Mouse (Mus musculus): ENCODE measurements around the gene Snx13. TPM values are rescaled to one million over a fixed set of nuclear protein-coding genes. Genes with fewer than 3 reads are reported as not detected.

Snx13 gene
- polyA plus RNA-seq, 1 experiment from 2014 or later: 21.6 TPM

DNA sequence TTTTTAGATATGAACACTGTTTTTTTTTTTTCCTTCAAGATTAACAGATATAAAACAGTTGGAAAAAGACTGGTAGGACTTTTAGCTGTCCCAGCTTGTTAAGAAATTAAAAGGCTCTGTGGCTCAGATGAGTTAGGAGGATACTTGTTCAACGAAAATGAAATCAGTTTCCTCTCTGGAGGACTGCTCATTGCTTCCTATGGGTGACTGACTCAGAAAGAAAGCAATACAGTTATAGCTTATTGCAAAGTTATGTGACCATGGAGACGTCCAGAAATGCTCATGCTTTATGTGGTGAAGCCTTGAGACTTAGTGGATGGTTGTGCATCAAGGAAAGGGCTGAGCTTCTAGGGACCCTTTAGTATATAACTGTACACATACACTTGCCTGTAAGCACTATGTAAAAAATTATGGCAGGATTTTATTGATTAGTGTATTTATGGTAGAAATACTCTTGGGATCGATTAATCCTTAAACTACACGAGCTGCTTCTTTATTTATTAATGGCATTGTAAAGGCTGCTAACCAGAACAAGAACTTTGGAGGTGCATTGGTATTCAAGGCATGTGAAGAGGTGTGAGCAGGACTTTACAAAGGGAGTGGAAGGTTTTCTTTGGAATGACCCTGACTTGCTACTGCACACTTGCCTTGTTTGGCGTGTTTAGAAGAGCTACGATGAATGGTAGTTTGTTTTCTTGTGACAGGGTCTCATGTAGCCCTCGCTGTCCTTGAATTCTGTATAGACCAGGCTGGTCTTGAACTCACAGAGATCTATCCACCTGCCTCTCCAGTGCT, 4.2 kb downstream of the Snx13 start:
- Histone ChIP-seq H3K4me2 (replicated peaks; ENCODE audit: low read depth) (no peak overlapping the region; the same call in 1 of the 2 replicates), H3K36me3 (ENCODE audit: control insufficient read depth, insufficient read depth) (no peaks in the 10 kb centered on the region), H3K4me3 (ENCODE audit: low read depth, low read length) (no peak overlapping the region), H3K27me3 (replicated peaks; ENCODE audit: control insufficient read depth, insufficient read depth, low read length) (no peaks in the 10 kb centered on the region), H3K9me3 (ENCODE audit: control insufficient read depth) (no peaks in the 10 kb centered on the region), H3K27ac (ENCODE audit: low read depth, low read length) (no peak overlapping the region), H3K9ac (ENCODE audit: low read depth, low read length) (no peak overlapping the region), H3K4me1 (replicated peaks; ENCODE audit: control insufficient read depth, insufficient read depth, low read length) (no peaks in the 10 kb centered on the region; the same call in 1 of the 2 replicates)
- 55% methylated on average over 7 of the region's 7 CpGs for WGBS
- ATAC-seq: no peak
- no peak for TF ChIP-seq CTCF (IDR thresholded peaks at IDR 0.05; ENCODE audit: low read depth)

DNA sequence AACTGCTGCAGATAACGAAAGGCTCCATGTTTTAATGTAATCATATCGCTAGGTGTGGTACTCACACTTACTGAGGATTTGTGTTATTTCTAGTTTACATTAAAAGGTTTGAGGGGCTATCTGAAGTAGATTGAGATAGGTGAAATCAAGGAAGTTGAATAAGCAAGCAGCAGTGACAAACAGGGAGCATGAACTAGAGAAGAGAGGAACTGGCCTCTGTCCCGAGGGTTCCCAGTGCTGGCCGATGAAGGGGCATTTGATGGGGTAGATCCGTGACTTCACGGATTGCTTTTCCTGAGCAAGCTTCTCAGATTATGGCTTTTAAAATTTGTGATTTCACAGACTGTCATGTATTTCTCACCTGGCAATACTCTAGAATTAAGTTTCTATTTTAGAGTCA, 7.4 kb downstream of the Snx13 start:
- Histone ChIP-seq H3K9ac (ENCODE audit: low read depth, low read length) (no peak overlapping the region), H3K36me3 (ENCODE audit: control insufficient read depth, insufficient read depth) (no peaks in the 10 kb centered on the region), H3K4me1 (replicated peaks; ENCODE audit: control insufficient read depth, insufficient read depth, low read length) (no peaks in the 10 kb centered on the region; the same call in 1 of the 2 replicates), H3K4me2 (replicated peaks; ENCODE audit: low read depth) (no peak overlapping the region), H3K27ac (ENCODE audit: low read depth, low read length) (no peak overlapping the region), H3K27me3 (replicated peaks; ENCODE audit: control insufficient read depth, insufficient read depth, low read length) (no peaks in the 10 kb centered on the region), H3K9me3 (ENCODE audit: control insufficient read depth) (no peaks in the 10 kb centered on the region), H3K4me3 (ENCODE audit: low read depth, low read length) (no peak overlapping the region)
- TF ChIP-seq CTCF (IDR thresholded peaks at IDR 0.05; ENCODE audit: low read depth): no peak
- no peak for ATAC-seq
- WGBS: 84% methylated on average over 6 of the region's 6 CpGs

DNA sequence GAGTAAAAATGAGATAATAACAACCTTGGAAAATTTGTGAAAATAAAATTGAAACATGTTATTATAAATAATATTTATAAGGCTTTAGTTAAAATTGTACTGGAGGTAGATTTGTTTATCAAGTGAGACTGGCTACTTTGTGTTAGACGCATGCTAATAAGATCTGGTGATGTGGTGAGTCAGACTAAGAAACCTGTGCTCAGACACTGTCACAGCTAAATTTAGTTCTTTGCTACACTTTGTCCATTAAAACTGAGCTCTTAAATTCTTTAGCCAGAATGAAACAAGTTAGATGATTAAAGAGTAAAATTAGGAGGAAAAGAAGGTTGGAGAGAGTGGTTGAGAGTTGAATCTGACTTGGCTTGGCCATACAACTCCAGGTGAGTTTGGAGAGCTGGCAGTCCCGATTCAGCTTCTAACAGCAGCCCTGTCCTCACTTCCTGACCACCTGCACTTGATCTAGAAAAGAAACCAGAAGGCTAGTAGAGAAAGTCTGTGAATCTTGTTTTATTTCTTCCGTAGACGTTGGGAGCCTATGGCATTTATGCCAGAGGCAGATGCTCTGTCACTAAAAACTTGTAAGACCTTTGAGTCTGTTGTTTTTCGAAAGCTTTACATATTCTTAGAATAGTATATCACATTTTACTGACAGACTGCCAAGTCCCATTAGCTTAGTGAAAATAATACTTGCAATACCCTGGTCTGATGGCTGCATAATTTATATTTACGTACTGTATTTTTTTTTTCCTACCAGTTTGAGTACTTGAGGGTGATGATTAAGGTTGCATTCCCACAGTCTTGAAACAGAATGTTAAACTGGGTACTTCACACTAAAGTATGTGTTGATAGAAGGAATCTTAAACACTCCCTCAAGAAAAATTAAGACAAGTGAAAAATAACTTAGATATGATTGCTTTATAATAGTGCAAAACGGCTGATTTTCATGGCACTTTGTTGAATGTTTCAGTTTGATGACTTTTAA, 8.4 kb downstream of the Snx13 start:
- no peak overlapping the region for H3K4me2 ChIP-seq (replicated peaks; ENCODE audit: low read depth)
- no peak overlapping the region for H3K27ac ChIP-seq (ENCODE audit: low read depth, low read length)
- no peak for TF ChIP-seq CTCF (IDR thresholded peaks at IDR 0.05; ENCODE audit: low read depth)
- no peak overlapping the region for H3K4me3 ChIP-seq (ENCODE audit: low read depth, low read length)
- WGBS: 73% methylated on average over 7 of the region's 7 CpGs
- no peaks in the 10 kb centered on the region for H3K36me3 ChIP-seq (ENCODE audit: control insufficient read depth, insufficient read depth)
- no peak overlapping the region for H3K9ac ChIP-seq (ENCODE audit: low read depth, low read length)
- H3K9me3 ChIP-seq (ENCODE audit: control insufficient read depth): no peaks in the 10 kb centered on the region
- H3K4me1 ChIP-seq (replicated peaks; ENCODE audit: control insufficient read depth, insufficient read depth, low read length): no peaks in the 10 kb centered on the region; the same call in 1 of the 2 replicates
- ATAC-seq: no peak
- H3K27me3 ChIP-seq (replicated peaks; ENCODE audit: control insufficient read depth, insufficient read depth, low read length): no peaks in the 10 kb centered on the region

DNA sequence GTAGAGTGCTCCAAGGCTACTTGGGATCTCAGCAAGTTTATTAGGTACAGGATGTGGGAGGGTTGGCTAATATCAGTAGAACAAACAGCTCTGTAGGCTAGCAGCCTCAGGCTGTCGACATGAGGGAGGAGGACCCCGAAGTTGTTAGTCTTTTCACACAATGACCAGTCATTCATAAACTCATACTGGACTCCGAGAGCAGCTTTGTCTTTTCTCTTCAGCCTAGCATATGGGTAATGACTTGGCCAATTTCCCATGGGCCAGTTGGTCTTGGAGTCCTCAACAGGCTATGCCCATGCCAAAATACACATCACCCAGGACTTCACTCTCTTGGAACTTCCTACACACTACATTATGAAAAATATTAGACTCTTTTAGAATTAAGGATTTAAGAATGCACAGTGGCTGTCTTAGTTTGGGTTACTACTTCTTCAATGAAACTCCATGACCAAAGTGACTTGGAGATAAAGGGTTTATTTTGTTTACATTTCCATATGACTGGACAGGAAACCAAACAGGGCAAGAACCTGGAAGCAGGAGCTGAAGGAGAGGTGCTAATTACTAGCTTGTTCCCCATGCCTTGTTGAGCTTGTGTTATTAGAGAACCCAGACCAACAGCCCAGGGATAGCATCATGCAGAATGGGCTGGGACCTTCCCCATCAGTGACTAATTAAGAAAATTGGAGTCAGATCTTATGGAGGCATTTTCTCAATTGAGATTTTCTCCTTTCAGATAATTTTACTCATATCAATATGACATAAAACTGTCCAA, 16.9 kb downstream of the Snx13 start:
- no peak overlapping the region for H3K9ac ChIP-seq (ENCODE audit: low read depth, low read length)
- no peak overlapping the region for H3K4me3 ChIP-seq (ENCODE audit: low read depth, low read length)
- H3K4me1 ChIP-seq (replicated peaks; ENCODE audit: control insufficient read depth, insufficient read depth, low read length): no peaks in the 10 kb centered on the region
- TF ChIP-seq CTCF (IDR thresholded peaks at IDR 0.05; ENCODE audit: low read depth): no peak
- H3K36me3 ChIP-seq (ENCODE audit: control insufficient read depth, insufficient read depth): no peaks in the 10 kb centered on the region
- WGBS: 67% methylated on average over 3 of the region's 3 CpGs
- H3K9me3 ChIP-seq (ENCODE audit: control insufficient read depth): no peaks in the 10 kb centered on the region
- H3K27ac ChIP-seq (ENCODE audit: low read depth, low read length): no peak overlapping the region
- H3K27me3 ChIP-seq (replicated peaks; ENCODE audit: control insufficient read depth, insufficient read depth, low read length): no peaks in the 10 kb centered on the region
- no peak for ATAC-seq
- H3K4me2 ChIP-seq (replicated peaks; ENCODE audit: low read depth): no peak overlapping the region

DNA sequence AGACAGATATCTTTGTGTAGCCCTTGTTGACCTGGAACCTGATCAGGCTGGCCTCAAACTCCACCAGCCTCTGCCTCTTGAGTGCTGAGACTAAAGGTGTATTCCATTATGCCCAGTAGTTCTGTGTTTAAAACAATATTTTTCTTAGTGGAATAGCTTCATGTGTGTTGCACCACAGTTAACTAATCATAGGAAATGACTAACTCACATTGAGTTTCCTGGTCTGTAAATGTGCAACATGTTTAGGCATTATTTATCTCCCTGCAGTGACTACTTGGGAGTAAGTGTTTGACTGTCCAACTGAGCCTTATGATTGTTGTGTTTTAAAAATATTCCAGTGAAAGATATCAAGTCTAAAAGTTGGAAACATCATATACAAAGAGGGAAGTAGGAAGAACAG, 20.6 kb downstream of the Snx13 start:
- H3K27me3 ChIP-seq (replicated peaks; ENCODE audit: control insufficient read depth, insufficient read depth, low read length): no peaks in the 10 kb centered on the region
- H3K36me3 ChIP-seq (ENCODE audit: control insufficient read depth, insufficient read depth): no peaks in the 10 kb centered on the region
- TF ChIP-seq CTCF (IDR thresholded peaks at IDR 0.05; ENCODE audit: low read depth): no peak
- no peak overlapping the region for H3K9ac ChIP-seq (ENCODE audit: low read depth, low read length)
- no peak overlapping the region for H3K4me2 ChIP-seq (replicated peaks; ENCODE audit: low read depth)
- no peak overlapping the region for H3K27ac ChIP-seq (ENCODE audit: low read depth, low read length)
- ATAC-seq: no peak
- no peaks in the 10 kb centered on the region for H3K4me1 ChIP-seq (replicated peaks; ENCODE audit: control insufficient read depth, insufficient read depth, low read length)
- H3K9me3 ChIP-seq (ENCODE audit: control insufficient read depth): no peaks in the 10 kb centered on the region
- H3K4me3 ChIP-seq (ENCODE audit: low read depth, low read length): no peak overlapping the region

DNA sequence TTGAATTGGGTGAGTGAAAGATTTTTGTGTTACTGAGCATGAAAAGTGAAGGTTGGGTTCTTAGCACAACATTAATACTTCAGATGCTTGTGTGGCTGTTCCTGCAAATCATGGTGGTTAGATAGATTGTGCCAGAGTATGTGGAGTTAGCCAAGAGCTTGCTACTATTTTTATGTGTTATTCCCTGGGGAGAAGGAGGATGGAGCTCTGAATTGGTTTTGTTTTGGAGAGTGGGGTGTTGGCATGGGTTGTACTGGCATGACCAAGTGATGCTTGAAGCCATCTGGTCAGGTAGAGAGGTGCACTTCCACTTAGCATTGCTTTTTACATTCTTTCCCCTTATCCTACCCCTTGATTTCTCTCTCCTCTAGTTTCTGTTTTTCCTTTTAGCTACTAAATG, 24.4 kb downstream of the Snx13 start:
- TF ChIP-seq CTCF (IDR thresholded peaks at IDR 0.05; ENCODE audit: low read depth): no peak

More for the DNA sequence above, 24.4 kb downstream of the Snx13 start:
- H3K36me3 ChIP-seq (ENCODE audit: control insufficient read depth, insufficient read depth): no peaks in the 10 kb centered on the region
- H3K4me2 ChIP-seq (replicated peaks; ENCODE audit: low read depth): no peak overlapping the region
- no peaks in the 10 kb centered on the region for H3K9me3 ChIP-seq (ENCODE audit: control insufficient read depth)
- no peaks in the 10 kb centered on the region for H3K4me1 ChIP-seq (replicated peaks; ENCODE audit: control insufficient read depth, insufficient read depth, low read length)
- ATAC-seq: no peak
- no peak overlapping the region for H3K27ac ChIP-seq (ENCODE audit: low read depth, low read length)
- no peak overlapping the region for H3K4me3 ChIP-seq (ENCODE audit: low read depth, low read length)
- no peaks in the 10 kb centered on the region for H3K27me3 ChIP-seq (replicated peaks; ENCODE audit: control insufficient read depth, insufficient read depth, low read length)
- no peak overlapping the region for H3K9ac ChIP-seq (ENCODE audit: low read depth, low read length)

Measured in intestine, postnatal 0 days (tissue).